Mouse (Mus musculus) G1E (cell line): Measurements from ENCODE around the gene Mkrn2.

Experiments used
- CTCF ChIP-seq: IDR thresholded peaks from 2 replicates; pipeline ENCODE4 v1.5.1; 2012; ENCODE audit warnings: low read depth, low read length, inconsistent platforms, mixed read lengths
- GATA1 ChIP-seq: IDR thresholded peaks from 2 replicates; pipeline ENCODE4 v1.6.1; 2012; ENCODE audit warnings: borderline replicate concordance, low read length, inconsistent platforms, mixed read lengths
- GATA2 ChIP-seq: IDR thresholded peaks from 2 replicates; pipeline ENCODE4 v1.6.1; 2012; ENCODE audit warnings: low read depth, low read length, inconsistent platforms, borderline replicate concordance
- POLR2AphosphoS5 ChIP-seq: IDR thresholded peaks from 2 replicates; pipeline ENCODE4 v1.6.1; 2012; ENCODE audit warnings: low read depth, low read length, inconsistent platforms; ENCODE audit not compliant: insufficient replicate concordance
- TAL1 ChIP-seq: conservative IDR thresholded peaks from 2 replicates; pipeline ENCODE4 v1.6.1; 2012; ENCODE audit warnings: low read depth, low read length, inconsistent platforms, mixed read lengths

- TF ChIP-seq TAL1 = no peak
- TF ChIP-seq CTCF = no peak
- no peak for TF ChIP-seq GATA1
- no peak for TF ChIP-seq GATA2
- no peak for TF ChIP-seq POLR2AphosphoS5
Measured at GRCm38 (mm10) chr6:115574171-115574570, 27.5 kb upstream of the Mkrn2 start.
